Comparison of ENCODE assay signal across 8 mouse cellular contexts in genomic region chr5:132029638-132030037, GRCm38 (mm10).
DNase-seq lines count a peak whose midpoint lies in the region; TF ChIP-seq lines count a peak whose summit lies in the region.

No protein-coding gene starts in this region.

- DNase-seq in cerebellum, adult 11-12 months = peak; percentile 10
- DNase-seq in cerebellum, adult 8-10 months = no peak
- peak; percentile 93 for DNase-seq in brain, embryonic 14.5 days (ENCODE audit: low read depth)
- peak; percentile 64 to 66 for DNase-seq in frontal cortex, postnatal 25 days (ENCODE audit: low spot score in 2 of 2)
- DNase-seq in left cerebral cortex, adult 9 months (ENCODE audit: low spot score in 2 of 2) = peak; percentile 49 to 94
- DNase-seq in liver = no peak
- DNase-seq in kidney, adult 18-20 months = no peak
- no peak for DNase-seq in kidney, postnatal 14 days

- TF ChIP-seq CTCF in brain, embryonic 14.5 days (IDR thresholded peaks at IDR 0.05; ENCODE audit: borderline replicate concordance, extremely low read depth, insufficient read depth, insufficient read length) = no peak

- no peak for TF ChIP-seq POLR2A in brain, embryonic 14.5 days (IDR thresholded peaks at IDR 0.05; ENCODE audit: borderline replicate concordance, extremely low read depth, insufficient read depth, insufficient read length, poor library complexity, severe bottlenecking)

Comparison
In these comparisons a context has a peak if more than half of its experiments do, and no peak if none do; other contexts are left out.
1. DNase-seq: peak in cerebellum, adult 11-12 months (single experiment), brain, embryonic 14.5 days (single experiment), frontal cortex, postnatal 25 days (2 of 2) and left cerebral cortex, adult 9 months (2 of 2); none in cerebellum, adult 8-10 months (single experiment), liver (single experiment), kidney, adult 18-20 months (single experiment) and kidney, postnatal 14 days (single experiment).